Comparison of ENCODE assay signal across 7 mouse cellular contexts in genomic region chr1:163311006-163311836, GRCm38 (mm10). TPM values are rescaled to one million over a fixed set of nuclear protein-coding genes. Genes with fewer than 3 reads are reported as not detected.
DNase-seq lines count a peak whose midpoint lies in the region; ATAC-seq and TF ChIP-seq lines count a peak whose summit lies in the region.

No protein-coding gene starts in this region.

- H3K4me1 ChIP-seq in E14TG2a.4 (replicated peaks; ENCODE audit: low read depth, low read length): peaks cover 70% of the 10 kb centered on the region
- H3K4me1 ChIP-seq in heart, embryonic 14.5 days (ENCODE audit: control insufficient read depth in 2 of 2, insufficient read depth in 2 of 2, low read length in 2 of 2): peaks cover 2 to 10% of the 10 kb centered on the region in 2 experiments
- H3K4me1 ChIP-seq in midbrain, embryonic 10.5 days: peaks cover 69% of the 10 kb centered on the region

- no peaks in the 10 kb centered on the region for H3K9me3 ChIP-seq in E14TG2a.4 (ENCODE audit: low read length)
- no peaks in the 10 kb centered on the region for H3K9me3 ChIP-seq in heart, embryonic 14.5 days (ENCODE audit: control insufficient read depth, low read length)
- H3K9me3 ChIP-seq in midbrain, embryonic 10.5 days (replicated peaks): no peaks in the 10 kb centered on the region

- peak overlapping the region; percentile 67; the same call in 1 of the 2 replicates for H3K4me3 ChIP-seq in E14TG2a.4 (replicated peaks; ENCODE audit: low read length)
- H3K4me3 ChIP-seq in heart, embryonic 14.5 days (ENCODE audit: control insufficient read depth in 1 of 2, insufficient read depth in 1 of 2, low read depth in 1 of 2, low read length in 2 of 2): peak overlapping the region; percentile 69 to 84
- peak overlapping the region; percentile 65 for H3K4me3 ChIP-seq in midbrain, embryonic 10.5 days

- WGBS in heart, embryonic 14.5 days: 29% methylated on average over 13 of the region's 13 CpGs
- 6% methylated on average over 13 of the region's 13 CpGs for WGBS in midbrain, embryonic 10.5 days

- peak; percentile 59 for DNase-seq in NIH3T3 (ENCODE audit: low read depth)
- DNase-seq in midbrain, embryonic 10.5 days (ENCODE audit: low spot score): no peak
- no peak for DNase-seq in urinary bladder, postnatal 36 days (ENCODE audit: low spot score in 2 of 2)
- DNase-seq in layer of hippocampus, adult 9-10 months (ENCODE audit: low spot score): no peak
- DNase-seq in testis, postnatal 14 days (ENCODE audit: low spot score): no peak

- no peaks in the 10 kb centered on the region for H3K36me3 ChIP-seq in E14TG2a.4 (ENCODE audit: insufficient read depth, low read length)
- no peaks in the 10 kb centered on the region for H3K36me3 ChIP-seq in heart, embryonic 14.5 days (ENCODE audit: control insufficient read depth, insufficient read depth, low read length)
- H3K36me3 ChIP-seq in midbrain, embryonic 10.5 days: no peaks in the 10 kb centered on the region

- peaks cover 91% of the 10 kb centered on the region for H3K27me3 ChIP-seq in E14TG2a.4 (ENCODE audit: insufficient read depth, low read length)
- H3K27me3 ChIP-seq in heart, embryonic 14.5 days (ENCODE audit: control insufficient read depth, insufficient read depth, low read length): peaks cover 54% of the 10 kb centered on the region
- H3K27me3 ChIP-seq in midbrain, embryonic 10.5 days (ENCODE audit: low read depth, poor library complexity, severe bottlenecking): peaks cover 99% of the 10 kb centered on the region

- H3K27ac ChIP-seq in heart, embryonic 14.5 days (replicated peaks in 1 of 2; ENCODE audit: control insufficient read depth in 1 of 2, insufficient read depth in 1 of 2, low read depth in 2 of 2, low read length in 2 of 2): no peak overlapping the region
- H3K27ac ChIP-seq in midbrain, embryonic 10.5 days (replicated peaks): peak overlapping the region; percentile 81

- peak overlapping the region; percentile 97 for H3K4me2 ChIP-seq in heart, embryonic 14.5 days (ENCODE audit: low read length)

- H3K9ac ChIP-seq in heart, embryonic 14.5 days (ENCODE audit: low read length): peak overlapping the region; percentile 80

- no peak for TF ChIP-seq CTCF in E14TG2a.4 (conservative IDR thresholded peaks at IDR 0.05; ENCODE audit: low read length)

- ATAC-seq in heart, embryonic 14.5 days (ENCODE audit: insufficient number of reproducible peaks, insufficient read depth, low FRiP score, low read depth): no peak

RNA-seq across cellular contexts. Expression of gene Prrx1, which starts 2.3 kb away (rescaled TPM):
- polyA plus RNA-seq in heart, embryonic 14.5 days (2014; fragmentation: Nextera tagmentation; extraction: Ambion mirVana): 8.9 and 9.0 TPM in 2 replicates
- polyA plus RNA-seq in midbrain, embryonic 10.5 days (2016; fragmentation: Nextera tagmentation; extraction: Ambion mirVana): 14.8 and 16.5 TPM in 2 replicates
